Mouse (Mus musculus) E14TG2a.4 (cell line): ENCODE data around the gene Osbpl9.

Experiments used
- CTCF ChIP-seq: conservative IDR thresholded peaks from 2 replicates; pipeline ENCODE4 v1.5.1; 2014; ENCODE audit warnings: low read length
- POU5F1 ChIP-seq: IDR thresholded peaks from 2 replicates; pipeline ENCODE4 v1.6.1; 2014; ENCODE audit warnings: low read length, borderline replicate concordance

- no peak for TF ChIP-seq CTCF
- TF ChIP-seq POU5F1 = no peak
These were observed 123.1 kb downstream of the Osbpl9 start for GRCm38 (mm10) chr4:109078941-109079340.
